ENCODE assay signal across 22 mouse cellular contexts in the genomic region with DNA sequence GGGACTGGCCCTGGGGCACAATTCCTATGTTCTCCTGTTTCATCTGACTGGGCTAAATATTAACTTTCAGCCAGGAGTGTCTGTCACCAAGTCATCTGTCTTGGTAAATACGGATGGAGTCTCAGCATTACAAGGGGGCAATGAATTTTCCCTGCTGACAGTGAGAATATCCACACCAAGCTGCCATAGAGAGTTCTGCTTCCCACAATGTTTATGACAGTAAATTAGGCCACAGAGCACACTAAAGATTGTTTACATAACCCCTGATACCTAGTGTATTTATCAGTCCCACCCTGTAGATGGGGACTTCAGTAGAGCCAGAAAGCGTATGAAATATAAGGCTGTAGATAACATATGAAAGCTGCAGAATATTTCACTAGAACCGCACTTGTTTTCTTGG.
"Had no signal": no experiment of that assay in that cellular context is flagged by ENCODE, and none has a peak within 500 bp of the region (broad histone marks: within the 10 kb centered on the region; RNA-seq: fewer than 3 reads in every experiment).

No protein-coding gene starts in this region.

- H3K36me3 ChIP-seq: limb, embryonic 12.5 days; limb, embryonic 15.5 days; lung, embryonic 15.5 days; midbrain, embryonic 12.5 days; midbrain, embryonic 15.5 days; neural tube, embryonic 13.5 days; stomach, embryonic 15.5 days had no signal

- ATAC-seq: liver, postnatal 0 days; midbrain, embryonic 15.5 days had no signal

- H3K27ac ChIP-seq: left cerebral cortex, adult 2 months; limb, embryonic 12.5 days; limb, embryonic 15.5 days; liver, embryonic 14.5 days; lung, embryonic 15.5 days; midbrain, embryonic 12.5 days; midbrain, embryonic 15.5 days; neural tube, embryonic 13.5 days; stomach, embryonic 15.5 days had no signal

- DNase-seq: kidney, adult 2 months; kidney, postnatal 14 days; layer of hippocampus, postnatal 36 days; left cerebral cortex, postnatal 4 days; liver, postnatal 0 days; lung, postnatal 14 days; lung, postnatal 4 days; retina, postnatal 1 day; right cerebral cortex, postnatal 25 days; spleen, adult 18-20 months; thymus, postnatal 36 days had no signal

- H3K9me3 ChIP-seq: limb, embryonic 12.5 days; limb, embryonic 15.5 days; lung, embryonic 15.5 days; midbrain, embryonic 12.5 days; midbrain, embryonic 15.5 days; neural tube, embryonic 13.5 days; stomach, embryonic 15.5 days had no signal

- H3K4me2 ChIP-seq: limb, embryonic 12.5 days; limb, embryonic 15.5 days; liver, embryonic 11.5 days; lung, embryonic 15.5 days; midbrain, embryonic 12.5 days; midbrain, embryonic 15.5 days; neural tube, embryonic 13.5 days; stomach, embryonic 15.5 days had no signal

- H3K9ac ChIP-seq: limb, embryonic 12.5 days; limb, embryonic 15.5 days; liver, embryonic 14.5 days; liver, postnatal 0 days; lung, embryonic 15.5 days; midbrain, embryonic 12.5 days; midbrain, embryonic 15.5 days; neural tube, embryonic 13.5 days; stomach, embryonic 15.5 days had no signal

- H3K4me3 ChIP-seq: left cerebral cortex, adult 2 months; limb, embryonic 12.5 days; limb, embryonic 15.5 days; lung, embryonic 15.5 days; midbrain, embryonic 12.5 days; midbrain, embryonic 15.5 days; myocyte; neural tube, embryonic 13.5 days; stomach, embryonic 15.5 days had no signal

- H3K27me3 ChIP-seq: limb, embryonic 12.5 days; limb, embryonic 15.5 days; lung, embryonic 15.5 days; midbrain, embryonic 12.5 days; midbrain, embryonic 15.5 days; neural tube, embryonic 13.5 days; stomach, embryonic 15.5 days had no signal

- H3K4me1 ChIP-seq: limb, embryonic 12.5 days; limb, embryonic 15.5 days; lung, embryonic 15.5 days; midbrain, embryonic 12.5 days; midbrain, embryonic 15.5 days; neural tube, embryonic 13.5 days; stomach, embryonic 15.5 days had no signal
